Mouse (Mus musculus): ENCODE data around the gene Nt5dc3. TPM values are rescaled to one million over a fixed set of nuclear protein-coding genes. Genes with fewer than 3 reads are reported as not detected.

Nt5dc3 gene
- polyA plus RNA-seq, 1 experiment = 6.8 TPM

GRCm38 (mm10) chr10:86825871-86826522 lies 47.2 kb downstream of the Nt5dc3 start:
- no peak overlapping the region for H3K27ac ChIP-seq (ENCODE audit: insufficient read depth, low read depth, low read length)
- H3K4me3 ChIP-seq (ENCODE audit: insufficient read depth, low read length) = no peak overlapping the region
- H3K4me1 ChIP-seq (ENCODE audit: control insufficient read depth, insufficient read depth, low read length) = peaks cover 16% of the 10 kb centered on the region
- TF ChIP-seq CTCF (IDR thresholded peaks at IDR 0.05; ENCODE audit: low read depth, low read length) = no peak
- TF ChIP-seq POLR2A (IDR thresholded peaks at IDR 0.05; ENCODE audit: borderline replicate concordance, low read depth, low read length) = no peak

- H3K27ac ChIP-seq (ENCODE audit: insufficient read depth, low read depth, low read length) = peak overlapping the region; percentile 18
- no peak overlapping the region for H3K4me3 ChIP-seq (ENCODE audit: insufficient read depth, low read length)
- H3K4me1 ChIP-seq (ENCODE audit: control insufficient read depth, insufficient read depth, low read length) = peaks cover 16% of the 10 kb centered on the region
- no peak for TF ChIP-seq POLR2A (IDR thresholded peaks at IDR 0.05; ENCODE audit: borderline replicate concordance, low read depth, low read length)
- TF ChIP-seq CTCF (IDR thresholded peaks at IDR 0.05; ENCODE audit: low read depth, low read length) = no peak
Measured at GRCm38 (mm10) chr10:86826929-86827328, 48.1 kb downstream of the Nt5dc3 start.

- Histone ChIP-seq H3K4me1 (ENCODE audit: control insufficient read depth, insufficient read depth, low read length) (peaks cover 16% of the 10 kb centered on the region), H3K4me3 (ENCODE audit: insufficient read depth, low read length) (no peak overlapping the region), H3K27ac (ENCODE audit: insufficient read depth, low read depth, low read length) (no peak overlapping the region)
- no peak for TF ChIP-seq POLR2A (IDR thresholded peaks at IDR 0.05; ENCODE audit: borderline replicate concordance, low read depth, low read length)
- no peak for TF ChIP-seq CTCF (IDR thresholded peaks at IDR 0.05; ENCODE audit: low read depth, low read length)
Measured at GRCm38 (mm10) chr10:86828221-86829135, 49.7 kb downstream of the Nt5dc3 start.

- peaks cover 15% of the 10 kb centered on the region for H3K4me1 ChIP-seq (ENCODE audit: control insufficient read depth, insufficient read depth, low read length)
- H3K4me3 ChIP-seq (ENCODE audit: insufficient read depth, low read length) = no peak overlapping the region
- TF ChIP-seq CTCF (IDR thresholded peaks at IDR 0.05; ENCODE audit: low read depth, low read length) (no peak), POLR2A (IDR thresholded peaks at IDR 0.05; ENCODE audit: borderline replicate concordance, low read depth, low read length) (no peak)
- no peak overlapping the region for H3K27ac ChIP-seq (ENCODE audit: insufficient read depth, low read depth, low read length)
Measured at GRCm38 (mm10) chr10:86829515-86829914, 50.7 kb downstream of the Nt5dc3 start.

- Histone ChIP-seq H3K4me1 (ENCODE audit: control insufficient read depth, insufficient read depth, low read length) (no peaks in the 10 kb centered on the region), H3K27ac (ENCODE audit: insufficient read depth, low read depth, low read length) (no peak overlapping the region), H3K4me3 (ENCODE audit: insufficient read depth, low read length) (no peak overlapping the region)
- no peak for TF ChIP-seq CTCF (IDR thresholded peaks at IDR 0.05; ENCODE audit: low read depth, low read length)
- no peak for TF ChIP-seq POLR2A (IDR thresholded peaks at IDR 0.05; ENCODE audit: borderline replicate concordance, low read depth, low read length)
Measured at GRCm38 (mm10) chr10:86836784-86837183, 58.0 kb downstream of the Nt5dc3 start.

- TF ChIP-seq CTCF (IDR thresholded peaks at IDR 0.05; ENCODE audit: low read depth, low read length) (no peak), POLR2A (IDR thresholded peaks at IDR 0.05; ENCODE audit: borderline replicate concordance, low read depth, low read length) (no peak)
- H3K4me3 ChIP-seq (ENCODE audit: insufficient read depth, low read length) = no peak overlapping the region
- H3K27ac ChIP-seq (ENCODE audit: insufficient read depth, low read depth, low read length) = no peak overlapping the region
- no peaks in the 10 kb centered on the region for H3K4me1 ChIP-seq (ENCODE audit: control insufficient read depth, insufficient read depth, low read length)
Measured at GRCm38 (mm10) chr10:86838827-86839226, 60.0 kb downstream of the Nt5dc3 start.

- Histone ChIP-seq H3K27ac (ENCODE audit: insufficient read depth, low read depth, low read length) (no peak overlapping the region), H3K4me1 (ENCODE audit: control insufficient read depth, insufficient read depth, low read length) (no peaks in the 10 kb centered on the region), H3K4me3 (ENCODE audit: insufficient read depth, low read length) (no peak overlapping the region)
- TF ChIP-seq POLR2A (IDR thresholded peaks at IDR 0.05; ENCODE audit: borderline replicate concordance, low read depth, low read length) (no peak), CTCF (IDR thresholded peaks at IDR 0.05; ENCODE audit: low read depth, low read length) (no peak)
Measured at GRCm38 (mm10) chr10:86842659-86843058, 63.9 kb downstream of the Nt5dc3 start.

- H3K4me3 ChIP-seq (ENCODE audit: insufficient read depth, low read length) = no peak overlapping the region
- no peak for TF ChIP-seq POLR2A (IDR thresholded peaks at IDR 0.05; ENCODE audit: borderline replicate concordance, low read depth, low read length)
- no peak for TF ChIP-seq CTCF (IDR thresholded peaks at IDR 0.05; ENCODE audit: low read depth, low read length)
- H3K4me1 ChIP-seq (ENCODE audit: control insufficient read depth, insufficient read depth, low read length) = no peaks in the 10 kb centered on the region
- H3K27ac ChIP-seq (ENCODE audit: insufficient read depth, low read depth, low read length) = no peak overlapping the region
Measured at GRCm38 (mm10) chr10:86846926-86847467, 68.2 kb downstream of the Nt5dc3 start.

GRCm38 (mm10) chr10:86849087-86849486 lies 70.3 kb downstream of the Nt5dc3 start:
- H3K4me1 ChIP-seq (ENCODE audit: control insufficient read depth, insufficient read depth, low read length) = no peaks in the 10 kb centered on the region
- TF ChIP-seq CTCF (IDR thresholded peaks at IDR 0.05; ENCODE audit: low read depth, low read length) (no peak), POLR2A (IDR thresholded peaks at IDR 0.05; ENCODE audit: borderline replicate concordance, low read depth, low read length) (no peak)
- H3K4me3 ChIP-seq (ENCODE audit: insufficient read depth, low read length) = no peak overlapping the region
- no peak overlapping the region for H3K27ac ChIP-seq (ENCODE audit: insufficient read depth, low read depth, low read length)

- Histone ChIP-seq H3K4me3 (ENCODE audit: insufficient read depth, low read length) (no peak overlapping the region), H3K4me1 (ENCODE audit: control insufficient read depth, insufficient read depth, low read length) (no peaks in the 10 kb centered on the region), H3K27ac (ENCODE audit: insufficient read depth, low read depth, low read length) (no peak overlapping the region)
- TF ChIP-seq CTCF (IDR thresholded peaks at IDR 0.05; ENCODE audit: low read depth, low read length) (no peak), POLR2A (IDR thresholded peaks at IDR 0.05; ENCODE audit: borderline replicate concordance, low read depth, low read length) (no peak)
Measured at GRCm38 (mm10) chr10:86849508-86849907, 70.7 kb downstream of the Nt5dc3 start.

Data from bone marrow macrophage, adult 2 months (primary cell).